Mouse (Mus musculus): ENCODE data around the gene Mier1. TPM values are rescaled to one million over a fixed set of nuclear protein-coding genes. Genes with fewer than 3 reads are reported as not detected.
A peak's percentile ranks its signal among the peaks of the same experiment; 100 is the strongest.

Mier1 gene
- polyA plus RNA-seq (2014; fragmentation: Nextera tagmentation; extraction: Ambion mirVana), result 36.7 and 41.3 TPM in 2 replicates

DNA sequence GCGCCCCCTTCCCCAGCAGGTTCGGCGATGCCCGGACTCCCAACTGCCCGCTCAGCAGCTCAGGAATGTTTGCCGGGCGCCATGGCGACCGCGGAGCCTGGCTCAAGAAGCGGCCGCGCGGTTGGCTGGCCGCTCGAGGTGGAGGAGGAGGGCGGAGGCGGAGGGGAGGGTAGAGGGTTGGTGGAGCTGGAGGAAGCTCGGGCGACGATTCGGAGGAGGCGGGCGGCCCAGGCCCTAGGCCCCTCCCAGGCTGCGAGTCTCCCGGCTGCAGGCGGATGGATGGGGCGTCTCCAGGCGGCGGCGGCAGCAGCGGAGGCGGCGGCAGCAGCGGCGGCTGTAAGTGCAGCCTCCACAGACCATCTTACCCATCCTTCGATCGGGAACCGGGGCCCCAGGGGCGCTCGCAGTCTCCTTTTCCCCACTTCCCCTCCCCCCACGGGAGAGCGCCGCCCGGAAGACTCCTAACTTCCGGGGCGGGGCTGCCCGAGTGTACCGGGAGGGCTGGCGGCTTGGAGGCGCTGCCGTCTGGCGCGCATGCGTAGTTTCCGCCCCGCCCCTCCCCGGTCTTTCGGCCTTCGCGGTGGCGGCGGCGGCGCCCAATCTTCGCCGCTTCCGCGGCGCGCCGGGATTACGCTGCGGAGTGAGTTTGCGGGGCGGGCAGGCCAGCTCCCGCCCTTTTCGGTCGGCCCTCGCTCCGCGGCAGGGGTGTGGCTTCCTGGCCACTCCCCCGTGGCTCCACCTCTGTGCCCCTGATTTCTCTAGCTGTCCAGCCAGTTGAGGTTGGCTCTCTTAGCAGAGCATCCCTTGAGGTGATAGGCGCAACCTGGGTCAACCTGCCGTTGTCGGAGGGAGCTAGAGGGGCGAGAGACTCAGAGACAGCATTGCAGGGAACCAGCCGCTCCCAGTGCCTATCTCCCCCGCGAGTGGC lies at the start of gene Mier1, which contains the start of gene Wdr78:
TSS of gene Mier1 (plus strand) at position 207 of the 928 bp plus-strand sequence.
TSS of gene Wdr78 (minus strand) at position 372 of the 928 bp plus-strand sequence.
- H3K27me3 ChIP-seq (replicated peaks; ENCODE audit: control insufficient read depth, insufficient read depth, low read length), result no peaks in the 10 kb centered on the region
- WGBS, result under 1% methylated on average over 85 of the region's 90 CpGs
- H3K4me3 ChIP-seq (ENCODE audit: low read depth, low read length), result peak within 1 kb of the TSS; percentile 89
- peak within 1 kb of the TSS; percentile 84 for H3K4me2 ChIP-seq
- peak within 1 kb of the TSS; percentile 91 for H3K9ac ChIP-seq (ENCODE audit: low read depth, low read length)
- DNase-seq (ENCODE audit: low spot score) (peak; percentile 96), ATAC-seq (replicated peaks; ENCODE audit: low FRiP score) (peak; percentile 98)
- peak within 1 kb of the TSS; percentile 98 for H3K27ac ChIP-seq (ENCODE audit: low read depth, low read length)
- no peaks in the 10 kb centered on the region for H3K9me3 ChIP-seq (ENCODE audit: control insufficient read depth, low read length)
- H3K4me1 ChIP-seq (replicated peaks; ENCODE audit: control insufficient read depth, insufficient read depth, low read length), result peaks cover 14% of the 10 kb centered on the region
- H3K36me3 ChIP-seq (ENCODE audit: control insufficient read depth, insufficient read depth, low read length), result no peaks in the 10 kb centered on the region; the same call in 1 of the 2 replicates

DNA sequence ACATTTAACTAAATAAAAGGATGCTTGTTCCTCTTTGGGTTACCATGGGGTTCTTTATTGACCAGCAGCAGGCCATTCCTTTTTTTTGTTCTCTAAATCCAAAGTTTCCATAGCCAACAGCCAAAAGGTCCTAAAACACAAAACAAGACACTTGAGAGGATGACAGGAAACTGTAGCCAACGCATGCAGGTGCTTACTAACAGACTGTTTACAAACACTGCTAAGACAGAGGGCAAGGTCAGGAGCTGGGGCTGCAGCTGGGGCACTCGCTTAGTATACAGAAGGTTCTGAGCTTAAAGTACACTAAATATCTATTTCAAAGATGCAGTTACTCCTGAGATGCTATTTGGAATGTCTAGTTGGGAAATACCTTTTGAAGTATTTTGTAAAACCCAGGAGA lies 49.8 kb upstream of the Mier1 start:
- WGBS, result 79% methylated on average over 2 of the region's 2 CpGs
- no peaks in the 10 kb centered on the region for H3K36me3 ChIP-seq (ENCODE audit: control insufficient read depth, insufficient read depth, low read length)
- H3K4me3 ChIP-seq (ENCODE audit: low read depth, low read length), result no peak overlapping the region
- H3K9me3 ChIP-seq (ENCODE audit: control insufficient read depth, low read length), result no peaks in the 10 kb centered on the region
- H3K27me3 ChIP-seq (replicated peaks; ENCODE audit: control insufficient read depth, insufficient read depth, low read length), result no peaks in the 10 kb centered on the region
- H3K4me2 ChIP-seq, result no peak overlapping the region
- H3K9ac ChIP-seq (ENCODE audit: low read depth, low read length), result no peak overlapping the region
- no peak for DNase-seq (ENCODE audit: low spot score)
- ATAC-seq (replicated peaks; ENCODE audit: low FRiP score), result no peak
- H3K27ac ChIP-seq (ENCODE audit: low read depth, low read length), result no peak overlapping the region
- H3K4me1 ChIP-seq (replicated peaks; ENCODE audit: control insufficient read depth, insufficient read depth, low read length), result no peaks in the 10 kb centered on the region

DNA sequence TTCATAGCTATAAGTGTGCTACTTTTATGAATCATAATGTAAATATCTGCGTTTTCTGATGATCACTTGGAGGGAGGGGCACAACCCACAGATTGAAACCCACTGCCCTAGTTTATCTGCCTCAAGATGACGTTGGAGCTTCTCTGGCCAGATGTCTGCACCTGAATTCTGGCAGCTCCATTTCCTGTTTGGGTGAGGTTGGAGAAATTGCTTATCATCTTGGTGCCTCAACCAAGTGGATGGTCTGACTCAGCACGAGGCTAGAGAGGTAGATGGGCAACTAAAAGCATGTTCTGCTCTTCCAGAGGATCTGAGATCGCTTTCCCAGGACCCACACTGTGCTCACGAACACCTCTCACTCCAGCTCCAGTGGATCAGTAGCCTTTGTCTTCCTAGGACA lies 49.2 kb upstream of the Mier1 start:
- H3K4me2 ChIP-seq, result no peak overlapping the region
- H3K27me3 ChIP-seq (replicated peaks; ENCODE audit: control insufficient read depth, insufficient read depth, low read length), result no peaks in the 10 kb centered on the region
- H3K27ac ChIP-seq (ENCODE audit: low read depth, low read length), result no peak overlapping the region
- H3K36me3 ChIP-seq (ENCODE audit: control insufficient read depth, insufficient read depth, low read length), result no peaks in the 10 kb centered on the region
- H3K4me3 ChIP-seq (ENCODE audit: low read depth, low read length), result no peak overlapping the region
- WGBS, result 57% methylated on average over 5 of the region's 5 CpGs
- H3K9me3 ChIP-seq (ENCODE audit: control insufficient read depth, low read length), result no peaks in the 10 kb centered on the region
- no peak overlapping the region for H3K9ac ChIP-seq (ENCODE audit: low read depth, low read length)
- DNase-seq (ENCODE audit: low spot score) (no peak), ATAC-seq (replicated peaks; ENCODE audit: low FRiP score) (no peak)
- H3K4me1 ChIP-seq (replicated peaks; ENCODE audit: control insufficient read depth, insufficient read depth, low read length), result no peaks in the 10 kb centered on the region

DNA sequence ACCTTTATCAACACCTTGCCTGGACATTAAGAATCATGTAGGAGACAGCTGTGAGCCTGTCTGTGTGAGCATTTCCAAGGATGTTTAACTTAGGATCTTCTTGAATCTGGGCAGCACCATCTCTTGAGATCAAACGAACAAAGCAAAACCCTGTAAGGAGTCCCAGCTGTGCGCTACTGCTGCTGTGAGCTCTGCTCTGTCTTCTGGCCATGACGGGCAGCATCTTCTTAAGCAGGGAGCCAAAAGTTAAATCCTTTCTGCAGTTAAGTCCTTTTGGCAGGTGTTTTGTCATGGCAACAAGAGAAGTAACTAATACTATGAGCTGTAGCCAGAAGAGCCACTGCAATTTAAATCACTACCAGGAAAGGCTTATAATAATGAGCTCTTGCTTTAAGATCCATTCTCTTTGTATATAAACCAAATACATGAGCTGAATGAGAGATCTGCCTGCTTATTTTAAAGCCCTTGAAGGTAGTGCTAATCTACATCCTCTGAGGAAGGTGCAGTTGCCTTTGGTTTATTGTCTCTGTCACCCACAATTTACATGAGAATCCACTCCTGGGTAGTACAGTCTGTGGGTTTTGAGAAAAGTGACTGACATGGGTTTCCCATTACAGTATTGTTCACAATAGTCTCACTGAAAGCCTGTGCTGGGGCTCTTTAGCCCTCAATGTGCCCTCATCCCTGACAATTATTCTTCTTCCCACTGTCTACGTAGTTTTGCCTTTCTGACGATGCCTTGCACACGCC lies 46.1 kb upstream of the Mier1 start:
- no peak overlapping the region for H3K4me3 ChIP-seq (ENCODE audit: low read depth, low read length)
- H3K27ac ChIP-seq (ENCODE audit: low read depth, low read length), result no peak overlapping the region
- 79% methylated on average over 6 of the region's 6 CpGs for WGBS
- H3K4me2 ChIP-seq, result no peak overlapping the region
- ATAC-seq (replicated peaks; ENCODE audit: low FRiP score) (no peak), DNase-seq (ENCODE audit: low spot score) (no peak)
- H3K36me3 ChIP-seq (ENCODE audit: control insufficient read depth, insufficient read depth, low read length), result no peaks in the 10 kb centered on the region
- no peak overlapping the region for H3K9ac ChIP-seq (ENCODE audit: low read depth, low read length)
- no peaks in the 10 kb centered on the region for H3K4me1 ChIP-seq (replicated peaks; ENCODE audit: control insufficient read depth, insufficient read depth, low read length)
- no peaks in the 10 kb centered on the region for H3K27me3 ChIP-seq (replicated peaks; ENCODE audit: control insufficient read depth, insufficient read depth, low read length)
- no peaks in the 10 kb centered on the region for H3K9me3 ChIP-seq (ENCODE audit: control insufficient read depth, low read length)

DNA sequence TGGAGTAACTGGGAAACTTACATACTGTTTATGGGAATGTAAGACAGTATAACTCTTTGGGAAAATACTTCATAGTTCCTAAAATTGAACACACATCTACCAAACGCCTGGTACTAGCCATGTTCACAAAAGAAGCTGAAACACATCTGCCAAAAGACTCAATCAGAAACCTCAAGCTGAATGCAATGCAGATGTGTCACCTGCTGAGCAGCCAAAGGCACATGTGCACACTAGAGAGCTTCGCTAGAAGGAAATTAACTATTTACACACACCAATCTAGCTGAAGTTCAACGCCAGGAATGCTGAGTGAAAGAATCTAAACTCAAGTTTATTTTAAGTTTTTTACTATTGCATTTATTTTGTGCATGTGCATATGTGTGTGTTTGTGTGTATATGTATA lies 43.6 kb upstream of the Mier1 start:
- Histone ChIP-seq H3K9me3 (ENCODE audit: control insufficient read depth, low read length) (no peaks in the 10 kb centered on the region), H3K4me2 (no peak overlapping the region), H3K4me3 (ENCODE audit: low read depth, low read length) (no peak overlapping the region), H3K27me3 (replicated peaks; ENCODE audit: control insufficient read depth, insufficient read depth, low read length) (no peaks in the 10 kb centered on the region), H3K27ac (ENCODE audit: low read depth, low read length) (no peak overlapping the region), H3K9ac (ENCODE audit: low read depth, low read length) (no peak overlapping the region), H3K4me1 (replicated peaks; ENCODE audit: control insufficient read depth, insufficient read depth, low read length) (no peaks in the 10 kb centered on the region), H3K36me3 (ENCODE audit: control insufficient read depth, insufficient read depth, low read length) (no peaks in the 10 kb centered on the region)
- ATAC-seq (replicated peaks; ENCODE audit: low FRiP score) (no peak), DNase-seq (ENCODE audit: low spot score) (no peak)
- 88% methylated on average over 3 of the region's 3 CpGs for whole genome bisulfite sequencing

DNA sequence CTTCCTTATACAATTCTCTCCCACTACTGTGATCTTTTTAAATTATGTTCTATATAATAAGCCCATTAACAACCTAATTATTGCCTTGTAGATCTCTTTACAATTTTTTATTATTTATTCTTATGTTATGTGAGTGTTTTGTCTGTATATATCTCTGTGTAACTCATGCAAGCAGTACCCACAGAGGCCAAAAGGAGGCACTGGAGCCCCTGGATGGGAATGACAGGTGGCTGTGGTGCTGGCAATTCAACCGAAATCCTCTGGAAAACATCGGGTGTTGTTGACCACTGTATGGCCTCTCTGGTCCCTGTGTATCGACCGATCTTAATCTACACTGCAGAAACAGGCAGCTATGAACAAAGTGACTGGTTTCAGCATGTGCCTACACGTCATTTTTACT lies 29.0 kb upstream of the Mier1 start:
- no peak overlapping the region for H3K9ac ChIP-seq (ENCODE audit: low read depth, low read length)
- H3K4me3 ChIP-seq (ENCODE audit: low read depth, low read length), result no peak overlapping the region
- DNase-seq (ENCODE audit: low spot score) (no peak), ATAC-seq (replicated peaks; ENCODE audit: low FRiP score) (no peak)
- no peaks in the 10 kb centered on the region for H3K36me3 ChIP-seq (ENCODE audit: control insufficient read depth, insufficient read depth, low read length)
- no peaks in the 10 kb centered on the region for H3K4me1 ChIP-seq (replicated peaks; ENCODE audit: control insufficient read depth, insufficient read depth, low read length)
- H3K27ac ChIP-seq (ENCODE audit: low read depth, low read length), result no peak overlapping the region
- H3K27me3 ChIP-seq (replicated peaks; ENCODE audit: control insufficient read depth, insufficient read depth, low read length), result no peaks in the 10 kb centered on the region
- WGBS, result 84% methylated on average over 5 of the region's 5 CpGs
- no peak overlapping the region for H3K4me2 ChIP-seq
- H3K9me3 ChIP-seq (ENCODE audit: control insufficient read depth, low read length), result no peaks in the 10 kb centered on the region

DNA sequence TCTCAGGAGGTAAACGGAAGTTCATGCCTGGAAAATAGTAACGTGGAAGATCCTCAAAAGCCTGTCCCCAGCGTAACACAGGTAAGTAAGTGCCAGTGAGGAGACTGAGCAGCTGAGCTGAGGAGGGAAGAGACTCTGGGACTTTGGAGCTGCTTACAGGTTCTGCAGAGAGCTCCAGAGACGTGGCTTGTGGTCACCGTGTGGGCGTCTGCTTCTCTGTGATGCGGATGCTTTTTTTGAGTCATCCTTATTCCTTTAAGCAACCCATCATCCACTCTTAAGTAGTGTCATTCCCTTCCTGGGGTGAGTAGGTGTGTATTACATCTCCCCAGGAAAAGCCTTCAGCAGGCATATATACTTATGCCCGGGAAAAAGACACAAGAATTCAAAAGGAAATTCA lies 18.3 kb upstream of the Mier1 start:
- Histone ChIP-seq H3K27me3 (replicated peaks; ENCODE audit: control insufficient read depth, insufficient read depth, low read length) (no peaks in the 10 kb centered on the region), H3K4me2 (no peak overlapping the region), H3K9me3 (ENCODE audit: control insufficient read depth, low read length) (no peaks in the 10 kb centered on the region), H3K9ac (ENCODE audit: low read depth, low read length) (no peak overlapping the region), H3K4me1 (replicated peaks; ENCODE audit: control insufficient read depth, insufficient read depth, low read length) (no peaks in the 10 kb centered on the region), H3K4me3 (ENCODE audit: low read depth, low read length) (no peak overlapping the region), H3K36me3 (ENCODE audit: control insufficient read depth, insufficient read depth, low read length) (no peaks in the 10 kb centered on the region), H3K27ac (ENCODE audit: low read depth, low read length) (no peak overlapping the region)
- 88% methylated on average over 8 of the region's 8 CpGs for WGBS
- DNase-seq (ENCODE audit: low spot score) (no peak), ATAC-seq (replicated peaks; ENCODE audit: low FRiP score) (no peak)

DNA sequence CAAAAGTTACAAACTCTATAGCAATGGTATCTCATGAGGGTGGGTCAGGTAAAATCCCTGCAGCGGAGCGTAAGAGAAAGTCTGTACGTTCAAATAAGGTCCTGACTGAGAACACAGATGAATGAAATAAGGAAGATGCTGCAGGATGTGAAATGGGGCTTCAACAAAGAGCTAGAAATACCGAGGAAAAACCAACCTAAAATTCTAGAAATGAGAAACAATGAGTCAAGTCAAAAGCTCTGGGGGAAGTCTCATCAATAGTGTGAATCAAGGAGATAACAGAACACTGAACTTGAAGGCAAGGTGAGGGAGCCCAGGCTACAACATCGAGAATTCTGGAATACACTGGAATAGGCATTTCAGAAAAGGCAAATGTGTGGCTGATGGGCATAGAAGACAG lies 15.7 kb upstream of the Mier1 start:
- H3K9ac ChIP-seq (ENCODE audit: low read depth, low read length), result no peak overlapping the region
- DNase-seq (ENCODE audit: low spot score), result no peak
- WGBS, result 81% methylated on average over 5 of the region's 5 CpGs
- no peak overlapping the region for H3K27ac ChIP-seq (ENCODE audit: low read depth, low read length)
- no peaks in the 10 kb centered on the region for H3K9me3 ChIP-seq (ENCODE audit: control insufficient read depth, low read length)
- no peaks in the 10 kb centered on the region for H3K27me3 ChIP-seq (replicated peaks; ENCODE audit: control insufficient read depth, insufficient read depth, low read length)
- no peak overlapping the region for H3K4me2 ChIP-seq
- ATAC-seq (replicated peaks; ENCODE audit: low FRiP score), result no peak
- H3K36me3 ChIP-seq (ENCODE audit: control insufficient read depth, insufficient read depth, low read length), result no peaks in the 10 kb centered on the region
- H3K4me1 ChIP-seq (replicated peaks; ENCODE audit: control insufficient read depth, insufficient read depth, low read length), result no peaks in the 10 kb centered on the region
- H3K4me3 ChIP-seq (ENCODE audit: low read depth, low read length), result no peak overlapping the region
